Comparison of ENCODE assay signal across 24 mouse cellular contexts in the genomic region with DNA sequence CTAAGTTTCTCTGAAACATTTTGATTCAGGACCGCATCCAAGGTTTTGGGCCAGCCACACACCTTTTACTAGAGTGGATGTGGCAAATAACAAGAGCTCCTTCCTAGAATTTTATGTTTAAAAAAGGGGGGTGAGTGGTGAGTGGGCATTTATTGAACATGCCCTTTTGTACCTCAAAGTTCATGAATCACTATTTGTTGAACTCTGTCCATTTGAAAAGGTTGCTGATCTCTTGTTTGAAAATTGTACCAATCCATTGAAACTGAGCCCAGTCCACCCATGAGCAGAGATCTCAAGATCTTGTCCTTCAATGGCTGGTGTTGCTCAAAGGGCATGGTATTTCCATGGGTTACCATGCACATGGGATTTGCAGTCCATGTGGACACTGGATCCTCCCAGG. TPM values are rescaled to one million over a fixed set of nuclear protein-coding genes. Genes with fewer than 3 reads are reported as not detected.
"Had no signal": no experiment of that assay in that cellular context is flagged by ENCODE, and none has a peak within 500 bp of the region (broad histone marks: within the 10 kb centered on the region; RNA-seq: fewer than 3 reads in every experiment).

No protein-coding gene starts in this region.

- H3K27me3 ChIP-seq: lung, embryonic 15.5 days; megakaryocyte, embryonic 14.5 days; midbrain, embryonic 13.5 days; midbrain, embryonic 15.5 days; neural tube, embryonic 12.5 days; stomach, embryonic 15.5 days had no signal

- H3K4me2 ChIP-seq: lung, embryonic 15.5 days; midbrain, embryonic 11.5 days; midbrain, embryonic 13.5 days; midbrain, embryonic 15.5 days; neural tube, embryonic 12.5 days; stomach, embryonic 15.5 days had no signal

- H3K4me1 ChIP-seq: lung, embryonic 15.5 days; megakaryocyte, embryonic 14.5 days; midbrain, embryonic 13.5 days; midbrain, embryonic 15.5 days; neural tube, embryonic 12.5 days; stomach, embryonic 15.5 days had no signal

- ATAC-seq: lung, postnatal 0 days; midbrain, embryonic 13.5 days; midbrain, embryonic 15.5 days had no signal

- H3K4me3 ChIP-seq: lung, embryonic 15.5 days; megakaryocyte, embryonic 14.5 days; midbrain, embryonic 13.5 days; midbrain, embryonic 15.5 days; neural tube, embryonic 12.5 days; stomach, embryonic 15.5 days had no signal

- H3K9me3 ChIP-seq: lung, embryonic 15.5 days; megakaryocyte, embryonic 14.5 days; midbrain, embryonic 13.5 days; midbrain, embryonic 15.5 days; neural tube, embryonic 12.5 days; stomach, embryonic 15.5 days had no signal

- DNase-seq: lung, adult 2 months; lung, postnatal 14 days; lung, postnatal 36 days; right cerebral cortex, postnatal 14 days; thymus, adult 2 months; thymus, postnatal 25 days; thymus, postnatal 4 days had no signal

- H3K27ac ChIP-seq: lung, embryonic 15.5 days; macrophage; midbrain, embryonic 13.5 days; midbrain, embryonic 15.5 days; neural tube, embryonic 12.5 days; stomach, embryonic 15.5 days; stomach, postnatal 0 days had no signal

- H3K36me3 ChIP-seq: lung, embryonic 15.5 days; midbrain, embryonic 13.5 days; midbrain, embryonic 15.5 days; neural tube, embryonic 12.5 days; stomach, embryonic 15.5 days had no signal

- H3K9ac ChIP-seq: lung, embryonic 15.5 days; midbrain, embryonic 13.5 days; midbrain, embryonic 15.5 days; neural tube, embryonic 12.5 days; stomach, embryonic 15.5 days had no signal

RNA-seq across cellular contexts. Expression of gene Ces1c, which starts 32.3 kb away (rescaled TPM):
- total RNA-seq: megakaryocyte progenitor cell, adult 5-6 weeks; midbrain, postnatal 0 days; neutrophil, adult 5-6 weeks had no signal
- polyA plus RNA-seq: macrophage; midbrain, embryonic 11.5 days; midbrain, embryonic 13.5 days; midbrain, embryonic 15.5 days; midbrain, postnatal 0 days; neural tube, embryonic 12.5 days; neural tube, embryonic 14.5 days; testis, adult 2 months; urinary bladder, adult 2 months had no signal

RNA-seq across cellular contexts. Expression of gene Ces1d, which starts 34.3 kb away (rescaled TPM):
- total RNA-seq: monocyte, adult 5-6 weeks had no signal
- polyA plus RNA-seq: macrophage; midbrain, embryonic 11.5 days; neural tube, embryonic 12.5 days had no signal
